Mouse (Mus musculus): ENCODE results near the gene Epha1.

GRCm38 (mm10) chr6:42405134-42405533, 32.1 kb upstream of the Epha1 start, which contains the start of gene Tas2r135:
- TF ChIP-seq CTCF (IDR thresholded peaks at IDR 0.05; ENCODE audit: low read depth): no peak
- TF ChIP-seq EP300 (IDR thresholded peaks at IDR 0.05; ENCODE audit: low read depth): no peak
